Mouse (Mus musculus) embryonic facial prominence, embryonic 15.5 days (tissue): ENCODE measurements around the gene Pde10a. TPM values are rescaled to one million over a fixed set of nuclear protein-coding genes. Genes with fewer than 3 reads are reported as not detected.

Experiments
- ATAC-seq: fragments of 200-750 bp; cut with Nextera tagmentation; 2 replicates; pipeline ENCODE4 v1.8.0; 2017; ENCODE audit warnings: low read depth, moderate TSS enrichment; ENCODE audit not compliant: insufficient number of reproducible peaks, low FRiP score, low TSS enrichment
- H3K27ac ChIP-seq: fragments of 300-500 bp; sonication (generic); replicated peaks from 2 replicates; pipeline ENCODE4 v1.5.1; 2015; ENCODE audit warnings: mild to moderate bottlenecking, inconsistent platforms
- H3K27me3 ChIP-seq: fragments of 300-500 bp; sonication (generic); 2 replicates; pipeline ENCODE4 v1.6.1; 2015; ENCODE audit warnings: inconsistent platforms
- H3K36me3 ChIP-seq: fragments of 300-500 bp; sonication (generic); 2 replicates; pipeline ENCODE4 v1.6.1; 2015; ENCODE audit warnings: mild to moderate bottlenecking, inconsistent platforms
- H3K4me1 ChIP-seq: fragments of 300-500 bp; sonication (generic); 2 replicates; pipeline ENCODE4 v1.6.1; 2015; ENCODE audit warnings: inconsistent platforms
- H3K4me2 ChIP-seq: fragments of 300-500 bp; sonication (generic); replicated peaks from 2 replicates; pipeline ENCODE4 v1.6.1; 2015; ENCODE audit warnings: mild to moderate bottlenecking, inconsistent platforms
- H3K4me3 ChIP-seq: fragments of 300-500 bp; sonication (generic); replicated peaks from 2 replicates; pipeline ENCODE4 v1.5.1; 2015; ENCODE audit warnings: mild to moderate bottlenecking, inconsistent platforms
- H3K9ac ChIP-seq: fragments of 300-500 bp; sonication (generic); 2 replicates; pipeline ENCODE4 v1.6.1; 2015; ENCODE audit warnings: inconsistent platforms
- H3K9me3 ChIP-seq: fragments of 300-500 bp; sonication (generic); replicated peaks from 2 replicates; pipeline ENCODE4 v1.6.1; 2016; ENCODE audit warnings: inconsistent platforms
- WGBS: fragments of 180-500 bp; shearing (Covaris S2); methylation state at CpG from one replicate; pipeline ENCODE4 v1.1.7; 2015; 5-methylcytosine and 5-hydroxymethylcytosine counted together
- polyA plus RNA-seq: library from polyadenylated mRNA; unstranded; fragments of >200 nt; fragmentation: Nextera tagmentation; extraction: Ambion mirVana; gene quantifications from 2 replicates; pipeline ENCODE4 v1.2.1, GENCODE M21; 2015

Pde10a gene
- polyA plus RNA-seq, 1 experiment from 2014 or later = 3.0 TPM

GRCm38 (mm10) chr17:8802889-8803799, 278.0 kb downstream of the Pde10a start:
- H3K9me3 ChIP-seq = no peaks in the 10 kb centered on the region
- H3K4me3 ChIP-seq = peak overlapping the region; percentile 69
- peaks cover 72% of the 10 kb centered on the region for H3K27me3 ChIP-seq
- H3K27ac ChIP-seq = no peak overlapping the region
- WGBS = 12% methylated on average over 27 of the region's 27 CpGs
- no peak overlapping the region for H3K9ac ChIP-seq
- H3K4me2 ChIP-seq = peak overlapping the region; percentile 95
- no peak for ATAC-seq
- no peaks in the 10 kb centered on the region for H3K36me3 ChIP-seq
- H3K4me1 ChIP-seq = peaks cover 36% of the 10 kb centered on the region

DNA sequence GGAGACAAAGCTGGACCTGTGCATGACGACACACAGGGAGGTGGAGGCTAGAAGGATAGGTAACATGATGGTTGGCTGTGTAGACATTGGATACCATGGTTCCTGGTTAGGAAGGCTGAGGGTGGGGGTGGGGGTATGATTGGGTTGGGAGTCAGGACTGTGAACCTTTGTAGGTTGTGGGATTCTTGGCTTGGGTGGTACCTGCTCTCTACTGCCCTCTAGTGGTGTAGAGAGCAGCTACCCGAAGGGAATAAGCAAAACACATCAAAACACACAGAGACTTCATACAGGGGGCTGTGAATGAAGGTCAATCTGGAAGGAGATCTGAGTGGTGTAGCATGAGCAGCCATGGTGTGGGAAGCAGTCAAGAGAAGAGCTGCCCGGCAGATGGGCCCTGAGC, 282.2 kb downstream of the Pde10a start:
- Histone ChIP-seq H3K4me2 (no peak overlapping the region), H3K4me1 (peaks cover 15% of the 10 kb centered on the region), H3K9me3 (no peaks in the 10 kb centered on the region), H3K36me3 (no peaks in the 10 kb centered on the region), H3K4me3 (no peak overlapping the region), H3K27me3 (peaks cover 34% of the 10 kb centered on the region), H3K9ac (no peak overlapping the region), H3K27ac (no peak overlapping the region)
- WGBS = 42% methylated on average over 3 of the region's 3 CpGs
- no peak for ATAC-seq

GRCm38 (mm10) chr17:8809771-8810170, 284.6 kb downstream of the Pde10a start:
- 67% methylated on average over 6 of the region's 6 CpGs for WGBS
- Histone ChIP-seq H3K4me3 (no peak overlapping the region), H3K27ac (no peak overlapping the region), H3K9me3 (no peaks in the 10 kb centered on the region), H3K4me2 (no peak overlapping the region), H3K36me3 (no peaks in the 10 kb centered on the region), H3K4me1 (peaks cover 7% of the 10 kb centered on the region; the same call in 1 of the 2 replicates), H3K9ac (no peak overlapping the region), H3K27me3 (peaks cover 12% of the 10 kb centered on the region; the same call in 1 of the 2 replicates)
- no peak for ATAC-seq

GRCm38 (mm10) chr17:8810201-8810600, 285.0 kb downstream of the Pde10a start:
- Histone ChIP-seq H3K27ac (no peak overlapping the region), H3K4me1 (peaks cover 8% of the 10 kb centered on the region; the same call in 1 of the 2 replicates), H3K4me3 (no peak overlapping the region), H3K9ac (no peak overlapping the region), H3K27me3 (peaks cover 11% of the 10 kb centered on the region; the same call in 1 of the 2 replicates), H3K9me3 (no peaks in the 10 kb centered on the region), H3K36me3 (no peaks in the 10 kb centered on the region), H3K4me2 (no peak overlapping the region)
- 89% methylated on average over 8 of the region's 8 CpGs for WGBS
- ATAC-seq = no peak

- Histone ChIP-seq H3K36me3 (no peaks in the 10 kb centered on the region), H3K9me3 (no peaks in the 10 kb centered on the region), H3K27me3 (no peaks in the 10 kb centered on the region; the same call in 1 of the 2 replicates), H3K9ac (no peak overlapping the region), H3K4me1 (peaks cover 8% of the 10 kb centered on the region; the same call in 1 of the 2 replicates), H3K4me2 (no peak overlapping the region), H3K27ac (no peak overlapping the region), H3K4me3 (no peak overlapping the region)
- WGBS = 44% methylated on average over 12 of the region's 12 CpGs
- ATAC-seq = no peak
These were observed 287.2 kb downstream of the Pde10a start for GRCm38 (mm10) chr17:8812228-8812865.

DNA sequence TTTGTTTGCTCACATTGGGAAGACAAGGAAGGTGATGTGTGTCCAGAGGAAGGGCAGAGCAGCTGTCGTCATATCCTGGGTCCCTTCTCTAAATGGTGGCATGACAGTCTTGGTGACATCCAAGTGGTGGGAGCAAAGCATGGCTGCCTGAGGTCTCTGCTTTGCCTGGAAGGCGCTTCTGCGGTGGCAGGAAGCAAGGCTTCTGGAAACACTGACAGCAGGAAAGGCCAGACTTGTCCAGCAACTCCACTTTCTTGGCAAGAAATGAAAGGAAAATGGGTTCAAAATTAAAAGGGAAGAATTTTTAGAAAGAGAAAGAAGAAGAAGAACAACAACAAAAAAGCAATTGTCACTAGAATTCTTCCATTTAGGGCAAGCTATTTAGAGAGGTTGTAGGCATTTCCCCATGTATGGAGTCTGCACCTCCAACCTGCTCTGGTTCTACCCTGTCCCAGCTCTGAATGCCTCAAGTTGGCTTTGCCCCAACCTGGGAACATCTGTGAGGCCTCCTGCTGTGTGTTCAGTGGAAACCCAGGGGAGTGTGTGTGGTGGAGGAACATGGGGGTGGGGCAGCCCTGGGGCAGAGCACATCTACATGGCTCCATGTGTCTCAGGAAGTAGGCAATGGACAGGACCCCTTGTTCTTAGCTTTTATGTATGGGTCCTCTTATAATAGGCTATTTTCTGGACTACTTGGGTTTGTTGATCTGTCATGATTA, 288.8 kb downstream of the Pde10a start:
- no peak for ATAC-seq
- Histone ChIP-seq H3K9me3 (no peaks in the 10 kb centered on the region), H3K27ac (no peak overlapping the region), H3K4me2 (no peak overlapping the region), H3K36me3 (no peaks in the 10 kb centered on the region), H3K9ac (no peak overlapping the region), H3K4me3 (no peak overlapping the region), H3K4me1 (peaks cover 8% of the 10 kb centered on the region; the same call in 1 of the 2 replicates), H3K27me3 (no peaks in the 10 kb centered on the region; the same call in 1 of the 2 replicates)
- WGBS = 73% methylated on average over 3 of the region's 3 CpGs

DNA sequence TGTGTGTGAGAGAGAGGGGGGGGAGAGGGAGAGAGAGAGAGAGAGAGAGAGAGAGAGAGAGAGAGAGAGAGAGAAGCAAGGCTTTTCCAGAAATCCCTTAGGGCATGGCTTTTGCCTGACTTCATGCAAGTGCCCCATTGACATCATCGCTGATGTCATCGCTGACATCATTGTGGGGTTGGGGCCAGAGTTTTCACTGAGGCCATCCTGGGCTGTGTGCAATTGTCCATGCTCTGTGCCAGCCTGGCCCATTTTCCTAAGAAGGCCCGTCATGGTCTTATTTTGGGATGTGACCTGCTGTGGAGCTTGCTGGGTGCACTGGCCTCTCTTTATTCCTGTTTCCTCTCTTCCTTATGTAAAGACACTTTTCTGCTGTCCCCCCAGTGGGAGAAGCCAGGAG, 290.2 kb downstream of the Pde10a start:
- no peak overlapping the region for H3K9ac ChIP-seq

DNA sequence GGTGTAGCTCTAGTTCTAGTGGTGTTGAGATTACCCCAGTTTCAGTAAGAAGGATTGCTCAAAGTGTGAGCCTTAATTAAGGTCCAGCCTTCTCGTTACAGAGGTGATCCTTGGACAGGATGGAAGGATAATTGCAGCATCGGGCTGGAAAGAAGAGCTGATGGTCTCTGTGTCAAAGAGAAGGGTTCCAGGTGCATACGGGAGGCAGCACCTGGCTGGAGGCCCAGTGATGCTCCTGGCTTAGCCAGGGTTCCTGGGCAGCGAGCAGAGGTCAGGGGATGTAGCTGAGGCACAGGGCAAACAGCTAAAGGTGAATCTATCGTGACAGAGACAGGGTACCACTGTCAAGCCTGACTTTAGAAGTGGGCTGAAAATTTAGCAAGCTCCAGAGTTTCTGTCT, 290.7 kb downstream of the Pde10a start:
- Histone ChIP-seq H3K9me3 (no peaks in the 10 kb centered on the region), H3K4me2 (no peak overlapping the region), H3K4me1 (peaks cover 8% of the 10 kb centered on the region; the same call in 1 of the 2 replicates), H3K27me3 (no peaks in the 10 kb centered on the region), H3K9ac (no peak overlapping the region), H3K27ac (no peak overlapping the region), H3K36me3 (no peaks in the 10 kb centered on the region), H3K4me3 (no peak overlapping the region)
- 70% methylated on average over 5 of the region's 5 CpGs for WGBS
- ATAC-seq = no peak

More for the DNA sequence above, 290.2 kb downstream of the Pde10a start:
- Histone ChIP-seq H3K4me1 (peaks cover 8% of the 10 kb centered on the region; the same call in 1 of the 2 replicates), H3K27me3 (no peaks in the 10 kb centered on the region; the same call in 1 of the 2 replicates), H3K9me3 (no peaks in the 10 kb centered on the region), H3K27ac (no peak overlapping the region), H3K36me3 (no peaks in the 10 kb centered on the region), H3K4me2 (no peak overlapping the region), H3K4me3 (no peak overlapping the region)
- no peak for ATAC-seq
- 90% methylated on average over 3 of the region's 3 CpGs for WGBS

GRCm38 (mm10) chr17:8818675-8819074, 293.5 kb downstream of the Pde10a start:
- Histone ChIP-seq H3K27me3 (no peaks in the 10 kb centered on the region), H3K9me3 (no peaks in the 10 kb centered on the region), H3K4me1 (peaks cover 4% of the 10 kb centered on the region; the same call in 1 of the 2 replicates), H3K4me2 (no peak overlapping the region), H3K27ac (no peak overlapping the region), H3K4me3 (no peak overlapping the region), H3K9ac (no peak overlapping the region), H3K36me3 (no peaks in the 10 kb centered on the region)
- 75% methylated on average over 13 of the region's 13 CpGs for whole genome bisulfite sequencing
- ATAC-seq = no peak

DNA sequence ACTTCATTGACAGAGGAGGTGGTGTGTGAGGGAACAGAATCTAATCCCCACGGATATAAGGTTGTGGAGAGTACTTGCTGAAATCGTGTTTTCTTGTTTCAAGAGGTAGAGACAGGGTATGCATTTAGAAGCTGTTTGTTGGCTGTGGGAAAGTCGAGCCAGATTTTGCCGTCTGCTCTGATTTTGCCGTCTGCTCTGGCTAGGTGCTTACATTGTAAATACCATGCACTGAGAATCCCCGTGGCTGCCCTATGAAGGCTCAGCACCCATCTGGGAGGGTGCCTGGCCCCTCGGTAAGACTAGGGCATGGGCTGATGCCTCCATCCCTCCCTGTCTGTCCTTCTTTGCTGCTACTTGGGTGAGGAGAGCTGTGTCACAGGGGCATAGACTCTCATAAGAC, 298.4 kb downstream of the Pde10a start:
- WGBS = 65% methylated on average over 7 of the region's 7 CpGs
- Histone ChIP-seq H3K9ac (no peak overlapping the region), H3K4me2 (no peak overlapping the region), H3K27ac (no peak overlapping the region), H3K4me3 (no peak overlapping the region), H3K36me3 (no peaks in the 10 kb centered on the region), H3K4me1 (no peaks in the 10 kb centered on the region), H3K27me3 (no peaks in the 10 kb centered on the region), H3K9me3 (no peaks in the 10 kb centered on the region)
- no peak for ATAC-seq

- WGBS = 82% methylated on average over 9 of the region's 9 CpGs
These were observed 302.0 kb downstream of the Pde10a start for GRCm38 (mm10) chr17:8827204-8827603.

More at GRCm38 (mm10) chr17:8827204-8827603, 302.0 kb downstream of the Pde10a start:
- no peak for ATAC-seq
- Histone ChIP-seq H3K9me3 (no peaks in the 10 kb centered on the region), H3K4me2 (no peak overlapping the region), H3K9ac (no peak overlapping the region), H3K4me1 (no peaks in the 10 kb centered on the region), H3K36me3 (no peaks in the 10 kb centered on the region), H3K27me3 (no peaks in the 10 kb centered on the region), H3K4me3 (no peak overlapping the region), H3K27ac (no peak overlapping the region)
